Comparison of ENCODE assay signal across 8 mouse cellular contexts in the genomic region with DNA sequence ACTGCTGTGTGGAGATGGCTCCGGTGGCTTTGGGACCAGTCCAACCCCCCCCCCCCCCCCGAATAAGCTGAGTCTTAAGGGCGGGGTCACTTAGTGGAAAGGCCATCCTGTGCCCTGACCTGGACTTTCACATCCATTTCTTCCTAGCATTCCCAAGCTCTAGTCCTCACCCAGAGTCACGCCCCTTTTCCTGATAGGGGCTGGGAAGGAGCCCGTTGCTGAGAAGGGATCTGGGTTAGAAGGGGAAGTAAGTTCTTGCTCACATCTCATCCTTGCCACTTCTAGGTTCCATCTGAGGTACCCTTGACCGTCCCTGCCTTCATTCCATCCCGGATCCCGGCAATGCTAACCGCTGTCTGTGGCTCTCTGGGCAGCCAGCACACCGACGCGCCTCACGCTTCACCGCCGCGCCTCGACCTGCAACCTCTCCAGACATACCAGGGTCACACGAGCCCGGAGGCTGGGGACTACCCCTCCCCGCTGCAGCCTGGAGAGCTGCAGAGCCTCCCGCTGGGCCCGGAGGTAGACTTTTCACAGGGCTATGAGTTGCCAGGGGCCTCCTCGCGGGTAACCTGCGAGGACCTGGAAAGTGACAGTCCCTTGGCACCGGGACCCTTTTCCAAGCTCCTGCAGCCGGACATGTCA. TPM values are rescaled to one million over a fixed set of nuclear protein-coding genes. Genes with fewer than 3 reads are reported as not detected.
DNase-seq lines count a peak whose midpoint lies in the region; ATAC-seq and TF ChIP-seq lines count a peak whose summit lies in the region.

No protein-coding gene starts in this region.

- WGBS in embryonic facial prominence, embryonic 10.5 days = under 1% methylated on average over 27 of the region's 27 CpGs
- 3% methylated on average over 27 of the region's 27 CpGs for WGBS in intestine, embryonic 15.5 days
- WGBS in neural tube, embryonic 13.5 days = 2% methylated on average over 27 of the region's 27 CpGs

- no peak for TF ChIP-seq CTCF in layer of hippocampus, adult 2 months (conservative IDR thresholded peaks at IDR 0.05)

- H3K9ac ChIP-seq in intestine, embryonic 15.5 days = no peak overlapping the region
- no peak overlapping the region for H3K9ac ChIP-seq in neural tube, embryonic 13.5 days

- no peak overlapping the region for H3K27ac ChIP-seq in layer of hippocampus, adult 2 months
- H3K27ac ChIP-seq in embryonic facial prominence, embryonic 10.5 days (replicated peaks) = no peak overlapping the region
- no peak overlapping the region for H3K27ac ChIP-seq in intestine, embryonic 15.5 days
- no peak overlapping the region for H3K27ac ChIP-seq in neural tube, embryonic 13.5 days (replicated peaks)

- ATAC-seq in intestine, embryonic 15.5 days = no peak
- 0 out of 2 replicates have a peak, but pooled peaks have one; percentile 33 for ATAC-seq in neural tube, embryonic 13.5 days (ENCODE audit: low read depth)

- H3K9me3 ChIP-seq in embryonic facial prominence, embryonic 10.5 days = no peaks in the 10 kb centered on the region
- no peaks in the 10 kb centered on the region for H3K9me3 ChIP-seq in intestine, embryonic 15.5 days
- H3K9me3 ChIP-seq in neural tube, embryonic 13.5 days = no peaks in the 10 kb centered on the region

- H3K36me3 ChIP-seq in embryonic facial prominence, embryonic 10.5 days (replicated peaks) = no peaks in the 10 kb centered on the region
- no peaks in the 10 kb centered on the region for H3K36me3 ChIP-seq in intestine, embryonic 15.5 days
- no peaks in the 10 kb centered on the region for H3K36me3 ChIP-seq in neural tube, embryonic 13.5 days

- DNase-seq in layer of hippocampus, adult 2 months (ENCODE audit: low spot score in 2 of 2) = no peak
- no peak for DNase-seq in layer of hippocampus, adult 9-10 months (ENCODE audit: low spot score)
- DNase-seq in embryonic facial prominence, embryonic 10.5 days (ENCODE audit: low spot score) = peak; percentile 43
- DNase-seq in frontal cortex, postnatal 25 days (ENCODE audit: low spot score in 2 of 2) = no peak
- DNase-seq in ovary, postnatal 36 days (ENCODE audit: low spot score) = no peak
- DNase-seq in cerebellum, adult 9-10 months = no peak

- peaks cover 97% of the 10 kb centered on the region for H3K27me3 ChIP-seq in embryonic facial prominence, embryonic 10.5 days (replicated peaks; ENCODE audit: low read depth, poor library complexity, severe bottlenecking)
- peaks cover 73% of the 10 kb centered on the region for H3K27me3 ChIP-seq in intestine, embryonic 15.5 days (replicated peaks)
- H3K27me3 ChIP-seq in neural tube, embryonic 13.5 days = peaks cover 89% of the 10 kb centered on the region

- H3K4me1 ChIP-seq in embryonic facial prominence, embryonic 10.5 days = peaks cover 58% of the 10 kb centered on the region
- H3K4me1 ChIP-seq in intestine, embryonic 15.5 days (replicated peaks) = peaks cover 45% of the 10 kb centered on the region
- peaks cover 39% of the 10 kb centered on the region for H3K4me1 ChIP-seq in neural tube, embryonic 13.5 days (replicated peaks)

- peak overlapping the region; percentile 92 for H3K4me2 ChIP-seq in intestine, embryonic 15.5 days (replicated peaks)
- H3K4me2 ChIP-seq in neural tube, embryonic 13.5 days = peak overlapping the region; percentile 73

- peak overlapping the region; percentile 54; the same call in 1 of the 2 replicates for H3K4me3 ChIP-seq in layer of hippocampus, adult 2 months
- H3K4me3 ChIP-seq in embryonic facial prominence, embryonic 10.5 days = peak overlapping the region; percentile 63
- H3K4me3 ChIP-seq in intestine, embryonic 15.5 days (replicated peaks) = peak overlapping the region; percentile 51
- H3K4me3 ChIP-seq in neural tube, embryonic 13.5 days = peak overlapping the region; percentile 50

RNA-seq across cellular contexts. Expression of gene Sp6, which starts 8.0 kb away (rescaled TPM):
- total RNA-seq in layer of hippocampus, adult 2 months (2021) = 1 to 10 TPM in 1 of 2 experiments, under 1 TPM in 1; 0.79 to 1.2 TPM
- polyA plus RNA-seq in embryonic facial prominence, embryonic 10.5 days (2016; fragmentation: Nextera tagmentation; extraction: Ambion mirVana) = 4.4 and 7.4 TPM in 2 replicates
- 0.29 and 0.30 TPM in 2 replicates for polyA plus RNA-seq in intestine, embryonic 15.5 days (2015; fragmentation: Nextera tagmentation; extraction: Ambion mirVana)
- 0.17 and 0.29 TPM in 2 replicates for polyA plus RNA-seq in neural tube, embryonic 13.5 days (2015; fragmentation: Nextera tagmentation; extraction: Ambion mirVana)

RNA-seq across cellular contexts. Expression of gene Scrn2, which starts 8.5 kb away (rescaled TPM):
- total RNA-seq in layer of hippocampus, adult 2 months (2021) = 1 to 10 TPM; 4.9 to 5.5 TPM
- 43.5 and 43.8 TPM in 2 replicates for polyA plus RNA-seq in embryonic facial prominence, embryonic 10.5 days (2016; fragmentation: Nextera tagmentation; extraction: Ambion mirVana)
- polyA plus RNA-seq in intestine, embryonic 15.5 days (2015; fragmentation: Nextera tagmentation; extraction: Ambion mirVana) = 18.1 and 21.9 TPM in 2 replicates
- polyA plus RNA-seq in neural tube, embryonic 13.5 days (2015; fragmentation: Nextera tagmentation; extraction: Ambion mirVana) = 13.7 and 15.0 TPM in 2 replicates

RNA-seq across cellular contexts. Expression of gene Lrrc46, which starts 20.0 kb away (rescaled TPM):
- 1 to 10 TPM; 1.1 to 1.2 TPM for total RNA-seq in layer of hippocampus, adult 2 months (2021)
- polyA plus RNA-seq in embryonic facial prominence, embryonic 10.5 days (2016; fragmentation: Nextera tagmentation; extraction: Ambion mirVana) = 1.2 TPM in 2 replicates
- polyA plus RNA-seq in intestine, embryonic 15.5 days (2015; fragmentation: Nextera tagmentation; extraction: Ambion mirVana) = 0.40 and 0.45 TPM in 2 replicates
- polyA plus RNA-seq in neural tube, embryonic 13.5 days (2015; fragmentation: Nextera tagmentation; extraction: Ambion mirVana) = 1.8 and 3.0 TPM in 2 replicates

RNA-seq across cellular contexts. Expression of gene Mrpl10, which starts 20.1 kb away (rescaled TPM):
- 10 to 100 TPM; 74.0 to 81.6 TPM for total RNA-seq in layer of hippocampus, adult 2 months (2021)
- polyA plus RNA-seq in embryonic facial prominence, embryonic 10.5 days (2016; fragmentation: Nextera tagmentation; extraction: Ambion mirVana) = 86.6 and 89.9 TPM in 2 replicates
- 86.9 and 88.7 TPM in 2 replicates for polyA plus RNA-seq in intestine, embryonic 15.5 days (2015; fragmentation: Nextera tagmentation; extraction: Ambion mirVana)
- 58.9 and 59.0 TPM in 2 replicates for polyA plus RNA-seq in neural tube, embryonic 13.5 days (2015; fragmentation: Nextera tagmentation; extraction: Ambion mirVana)

RNA-seq across cellular contexts. Expression of gene Osbpl7, which starts 29.2 kb away (rescaled TPM):
- total RNA-seq in layer of hippocampus, adult 2 months (2021) = 10 to 100 TPM; 15.7 to 19.0 TPM
- 9.7 and 10.0 TPM in 2 replicates for polyA plus RNA-seq in embryonic facial prominence, embryonic 10.5 days (2016; fragmentation: Nextera tagmentation; extraction: Ambion mirVana)
- 9.1 and 11.1 TPM in 2 replicates for polyA plus RNA-seq in intestine, embryonic 15.5 days (2015; fragmentation: Nextera tagmentation; extraction: Ambion mirVana)
- polyA plus RNA-seq in neural tube, embryonic 13.5 days (2015; fragmentation: Nextera tagmentation; extraction: Ambion mirVana) = 9.2 and 11.0 TPM in 2 replicates
